Mouse (Mus musculus) kidney, adult 10 weeks (tissue): ENCODE data around the gene Cldn15. TPM values are rescaled to one million over a fixed set of nuclear protein-coding genes. Genes with fewer than 3 reads are reported as not detected.

Source experiments
- polyA plus RNA-seq: library from polyadenylated mRNA; stranded (reverse); fragments of 350-450 nt; fragmentation: Illumina TruSeq; extraction: RNeasy Lipid Tissue Mini Kit (QIAGEN cat#74804); gene quantifications from one replicate; pipeline ENCODE4 v1.2.3, GENCODE M21; 2014; ENCODE audit warnings: low read depth, low replicate concordance

Gene Cldn15
- polyA plus RNA-seq = 4.0 TPM

GRCm38 (mm10) chr5:136966331-136966730 is at the start of gene Cldn15:
Gene Cldn15 (plus strand): TSS chr5:136966616.

GRCm38 (mm10) chr5:136953015-136953414 is 13.4 kb upstream of the Cldn15 start, which contains the start of gene Fis1:
Gene Fis1 (plus strand): TSS chr5:136953275.

GRCm38 (mm10) chr5:136986695-136987137 is 20.3 kb downstream of the Cldn15 start, which contains the start of gene Plod3:
Gene Plod3 (plus strand): TSS chr5:136987019.

GRCm38 (mm10) chr5:136987934-136988271 is 21.5 kb downstream of the Cldn15 start, which contains the start of gene Znhit1:
Gene Znhit1 (minus strand): TSS chr5:136988021.

Other genes with a start within 250 kb of the Cldn15 start
- gene Col26a1, start 83.4 kb upstream of the Cldn15 start, polyA plus RNA-seq = 0.32 TPM
- 6.5 TPM for gene Ift22, start 58.5 kb upstream of the Cldn15 start, polyA plus RNA-seq
- gene Fis1, start 13.3 kb upstream of the Cldn15 start, polyA plus RNA-seq = 9.4 TPM
- 1.3 TPM for gene Plod3, start 20.4 kb downstream of the Cldn15 start, polyA plus RNA-seq
- 3.6 TPM for gene Znhit1, start 21.4 kb downstream of the Cldn15 start, polyA plus RNA-seq
- gene Vgf, start 59.8 kb downstream of the Cldn15 start, polyA plus RNA-seq = not detected
- gene Ap1s1, start 79.5 kb downstream of the Cldn15 start, polyA plus RNA-seq = 18.8 TPM
- 1.3 TPM for gene Serpine1, start 105.7 kb downstream of the Cldn15 start, polyA plus RNA-seq
- 15.4 TPM for gene Trim56, start 149.6 kb downstream of the Cldn15 start, polyA plus RNA-seq
- not detected for gene Muc3, start 182.7 kb downstream of the Cldn15 start, polyA plus RNA-seq
- gene Muc3a, start 245.8 kb downstream of the Cldn15 start, polyA plus RNA-seq = not detected